Mouse (Mus musculus): ENCODE results near the gene Plpp7.

Plpp7 gene

DNA sequence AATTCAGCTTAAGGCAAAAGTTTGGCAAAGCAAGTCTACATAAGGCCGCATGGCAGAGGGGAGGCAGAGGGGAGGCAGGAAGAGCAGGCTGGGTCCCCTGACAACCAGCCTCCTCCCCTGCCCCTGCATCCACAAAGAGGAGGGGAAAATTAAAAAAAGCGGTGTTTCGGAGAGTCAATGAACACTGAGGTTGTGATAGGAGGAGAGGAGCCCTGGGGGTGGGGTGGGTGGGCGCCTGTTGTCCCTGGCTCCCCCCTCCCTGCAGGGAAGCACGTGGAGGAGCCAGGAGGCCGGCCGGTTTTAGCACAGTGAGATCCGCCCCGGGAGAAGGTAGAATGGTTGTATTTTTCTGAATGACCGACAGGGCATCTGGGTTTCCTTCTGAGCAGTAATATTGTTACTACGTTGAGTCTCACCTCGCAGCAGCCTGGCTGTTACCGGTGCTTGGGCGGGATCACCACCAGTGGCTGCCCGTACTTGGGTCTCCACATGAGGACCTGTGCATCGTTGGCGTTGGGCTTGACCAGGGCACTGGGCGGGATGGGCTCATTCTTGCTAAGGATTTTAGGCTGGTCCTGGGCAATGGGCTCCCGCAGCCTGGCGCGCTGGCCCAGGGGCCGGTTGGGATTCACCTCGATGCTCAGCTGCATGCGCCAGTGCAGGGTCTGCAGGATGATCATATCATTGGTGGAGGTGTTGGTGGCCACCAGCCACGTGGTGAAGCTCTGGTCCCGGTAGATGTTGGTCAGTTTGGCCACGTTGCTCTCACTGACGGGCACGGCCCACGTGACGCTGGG lies 26.3 kb upstream of the Plpp7 start:
- DNase-seq (ENCODE audit: extremely low read depth, insufficient read length, low spot score), result no peak

DNA sequence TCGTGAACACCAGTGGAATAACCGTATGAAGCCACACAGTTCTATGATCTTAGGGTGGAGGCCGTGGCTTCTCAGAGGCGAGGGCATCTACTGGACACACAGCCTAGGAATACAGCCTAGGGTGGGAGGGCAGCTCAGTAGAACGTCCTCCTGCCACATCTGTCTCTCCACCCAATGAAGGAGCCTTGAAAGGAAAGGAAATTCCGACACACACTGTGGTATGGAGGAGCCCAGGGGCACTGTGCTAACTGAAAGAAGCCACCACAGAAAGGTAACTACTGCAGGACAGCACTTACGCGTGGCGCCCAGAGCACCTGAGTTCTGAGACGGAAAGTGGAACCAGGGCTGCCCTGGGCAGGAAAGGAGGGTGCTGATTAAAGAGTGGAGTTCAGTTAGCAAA lies 24.6 kb upstream of the Plpp7 start:
- DNase-seq (ENCODE audit: extremely low read depth, insufficient read length, low spot score), result no peak

DNA sequence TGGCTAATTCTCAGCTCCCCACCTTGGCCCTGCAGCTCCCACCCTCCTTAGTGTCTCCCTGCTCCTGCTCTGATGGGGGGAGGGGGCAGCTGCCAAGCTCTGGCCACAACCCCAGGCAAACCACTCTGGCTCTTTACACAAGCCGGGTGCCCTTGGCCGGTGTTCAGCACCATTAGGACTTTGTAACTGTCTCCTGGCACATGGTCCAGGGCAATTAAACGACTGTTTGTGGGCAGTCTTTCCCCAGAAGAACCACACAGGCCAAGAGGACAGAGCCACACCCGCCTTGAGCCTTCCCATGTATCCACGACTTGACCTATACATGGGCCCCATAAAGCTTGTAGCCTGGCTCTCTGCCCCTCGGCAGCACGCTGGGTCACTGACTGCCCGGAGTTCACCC lies 20.9 kb upstream of the Plpp7 start:
- no peak for DNase-seq (ENCODE audit: extremely low read depth, insufficient read length, low spot score)

DNA sequence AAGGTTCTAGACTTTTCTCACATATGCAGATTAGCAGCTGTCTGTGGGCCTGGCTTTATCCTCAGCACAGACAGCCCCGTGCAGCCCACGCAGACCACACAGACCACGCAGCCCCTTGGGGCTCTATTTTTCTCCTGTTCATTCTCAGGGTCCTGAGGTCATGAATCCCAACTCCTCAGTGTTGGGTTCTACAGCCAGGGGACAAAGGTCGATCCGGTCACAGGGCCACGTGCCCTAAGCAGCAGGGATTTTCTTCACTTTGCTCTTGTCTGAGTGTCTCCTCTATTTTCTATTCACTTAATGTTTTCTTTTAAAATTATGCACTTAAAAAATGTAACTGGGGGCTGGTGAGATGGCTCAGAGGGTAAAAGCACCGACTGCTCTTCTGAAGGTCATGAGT lies 20.0 kb upstream of the Plpp7 start:
- DNase-seq (ENCODE audit: extremely low read depth, insufficient read length, low spot score), result no peak

DNA sequence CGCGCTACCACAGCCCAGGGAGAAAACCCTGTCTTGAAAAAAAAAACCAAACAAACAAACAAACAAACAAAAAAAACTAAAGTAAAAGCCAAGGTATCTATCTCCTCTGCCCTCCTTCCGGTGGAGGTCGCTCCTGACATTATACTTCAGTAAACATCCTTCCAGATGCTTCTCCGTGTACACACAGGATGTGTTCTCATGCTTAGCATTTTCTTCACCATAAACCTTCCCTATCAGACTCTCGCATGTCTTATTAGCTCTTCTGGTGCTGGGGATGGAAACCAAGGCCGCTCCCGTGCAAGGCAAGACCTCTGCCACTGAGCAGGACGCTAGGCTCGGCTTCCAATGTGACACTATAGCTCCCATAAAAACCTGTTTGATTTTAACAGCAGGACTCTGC lies 17.6 kb upstream of the Plpp7 start:
- no peak for DNase-seq (ENCODE audit: extremely low read depth, insufficient read length, low spot score)

DNA sequence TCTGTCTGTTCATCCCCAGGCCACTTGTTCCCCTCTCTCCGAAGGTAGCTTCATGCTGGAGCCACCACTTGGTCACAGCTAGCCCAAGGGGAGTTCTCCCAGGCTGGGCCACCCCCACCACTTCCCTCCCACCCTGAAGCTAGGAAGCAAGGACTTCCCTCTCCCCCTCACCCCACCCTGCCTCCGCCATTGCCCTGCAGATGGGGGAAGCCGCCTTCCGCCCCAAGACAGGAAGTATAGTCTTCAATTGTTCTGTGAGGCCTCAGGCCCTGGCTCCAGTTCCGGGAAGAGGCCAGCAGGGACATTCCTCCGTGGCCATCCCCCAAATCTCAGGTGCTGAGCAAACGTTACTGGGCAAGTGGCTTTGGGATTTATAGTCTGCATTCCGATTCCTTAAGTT lies 16.8 kb upstream of the Plpp7 start:
- DNase-seq (ENCODE audit: extremely low read depth, insufficient read length, low spot score), result no peak

DNA sequence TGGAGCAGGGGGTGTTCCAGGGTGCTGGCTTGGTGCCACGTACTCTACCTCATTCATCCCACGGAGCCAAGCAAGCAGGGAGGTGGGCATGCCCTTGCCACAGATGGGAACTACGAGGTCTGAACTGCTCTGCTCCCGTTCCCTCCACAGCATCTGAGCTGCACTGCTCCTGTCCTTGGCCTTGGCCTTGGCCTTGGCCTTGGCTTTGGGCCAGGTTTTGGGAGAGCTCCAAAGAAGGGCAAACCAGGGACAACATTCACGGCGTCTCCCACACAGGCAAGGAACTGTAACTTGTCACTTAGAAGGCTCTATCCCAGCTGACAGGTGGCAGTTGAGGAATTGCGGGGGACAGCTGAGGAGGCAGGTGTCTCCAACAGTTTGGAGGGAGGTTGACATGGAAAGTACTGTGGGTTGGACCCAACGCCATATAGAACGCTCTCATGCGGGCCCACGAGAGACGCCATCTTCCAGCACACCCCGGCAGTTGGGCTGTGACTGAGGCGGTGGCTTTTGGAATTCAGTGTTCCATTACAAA lies 16.1 kb upstream of the Plpp7 start:
- no peak for DNase-seq (ENCODE audit: extremely low read depth, insufficient read length, low spot score)

DNA sequence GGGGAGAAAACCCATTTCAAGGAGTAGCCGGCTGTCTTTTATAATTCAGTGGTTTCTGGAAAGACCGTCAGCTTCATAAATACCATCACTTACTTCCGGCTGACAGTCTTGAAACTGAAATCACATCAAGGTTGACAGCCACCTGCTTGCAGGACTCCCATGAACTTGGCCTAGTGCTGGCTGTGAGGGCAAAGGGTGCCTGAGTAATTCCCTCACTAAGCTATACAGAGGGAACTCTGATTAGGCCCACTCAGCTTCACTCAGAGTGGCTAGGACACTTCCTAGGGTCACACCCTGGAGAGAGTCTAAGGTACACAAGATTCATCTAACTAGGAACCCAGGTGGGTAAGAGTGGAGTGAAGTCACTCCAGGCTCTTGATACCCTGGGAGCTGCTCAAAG lies 14.6 kb upstream of the Plpp7 start:
- no peak for DNase-seq (ENCODE audit: extremely low read depth, insufficient read length, low spot score)

DNA sequence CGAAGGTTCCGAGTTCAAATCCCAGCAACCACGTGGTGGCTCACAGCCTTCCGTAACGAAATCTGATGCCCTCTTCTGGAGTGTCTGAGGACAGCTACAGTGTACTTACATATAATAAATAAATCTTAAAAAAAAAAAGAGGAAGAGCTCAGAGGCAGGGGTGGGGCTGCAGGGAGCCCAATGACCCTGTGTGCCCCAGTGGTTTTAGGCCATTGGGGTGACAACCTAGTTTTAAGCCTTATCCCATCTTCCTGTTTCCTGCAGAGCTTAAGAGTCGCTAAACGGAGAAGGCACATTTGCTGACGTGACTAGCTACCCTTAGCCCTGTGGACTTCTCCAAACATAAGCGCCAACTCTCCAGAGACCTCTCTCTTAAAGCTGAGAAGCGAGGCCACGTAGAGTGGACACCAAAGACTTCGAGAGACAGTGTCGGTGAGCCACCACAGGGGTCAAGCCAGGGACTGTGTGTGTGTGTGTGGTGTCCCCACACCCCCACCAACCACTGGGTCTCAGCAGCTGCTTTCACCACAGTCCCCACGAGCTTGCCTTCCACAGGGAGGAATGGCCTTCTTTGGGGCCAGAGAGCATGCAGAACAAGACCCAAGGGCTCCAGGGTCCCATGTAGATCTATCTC lies 13.9 kb upstream of the Plpp7 start:
- DNase-seq (ENCODE audit: extremely low read depth, insufficient read length, low spot score), result no peak

DNA sequence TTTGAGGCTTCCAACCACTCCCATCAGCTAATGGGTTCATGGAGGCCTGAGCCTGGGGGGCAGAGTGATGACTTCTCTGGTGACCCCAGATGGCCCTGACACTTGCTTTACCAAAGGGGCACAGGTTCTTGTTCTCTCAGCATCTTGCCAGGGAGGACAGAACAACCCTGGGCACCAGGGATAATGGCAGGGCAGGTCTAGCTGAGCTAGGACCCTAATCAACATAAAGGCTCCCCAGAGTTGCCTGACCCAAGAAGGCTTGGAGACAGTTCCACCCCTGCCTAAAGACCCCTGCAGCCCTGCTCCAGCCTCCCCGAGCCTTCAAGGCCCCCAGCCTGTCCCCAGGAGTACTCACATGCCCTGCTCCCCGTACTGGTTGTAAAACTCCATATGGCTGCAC lies 13.1 kb upstream of the Plpp7 start:
- DNase-seq (ENCODE audit: extremely low read depth, insufficient read length, low spot score), result no peak

DNA sequence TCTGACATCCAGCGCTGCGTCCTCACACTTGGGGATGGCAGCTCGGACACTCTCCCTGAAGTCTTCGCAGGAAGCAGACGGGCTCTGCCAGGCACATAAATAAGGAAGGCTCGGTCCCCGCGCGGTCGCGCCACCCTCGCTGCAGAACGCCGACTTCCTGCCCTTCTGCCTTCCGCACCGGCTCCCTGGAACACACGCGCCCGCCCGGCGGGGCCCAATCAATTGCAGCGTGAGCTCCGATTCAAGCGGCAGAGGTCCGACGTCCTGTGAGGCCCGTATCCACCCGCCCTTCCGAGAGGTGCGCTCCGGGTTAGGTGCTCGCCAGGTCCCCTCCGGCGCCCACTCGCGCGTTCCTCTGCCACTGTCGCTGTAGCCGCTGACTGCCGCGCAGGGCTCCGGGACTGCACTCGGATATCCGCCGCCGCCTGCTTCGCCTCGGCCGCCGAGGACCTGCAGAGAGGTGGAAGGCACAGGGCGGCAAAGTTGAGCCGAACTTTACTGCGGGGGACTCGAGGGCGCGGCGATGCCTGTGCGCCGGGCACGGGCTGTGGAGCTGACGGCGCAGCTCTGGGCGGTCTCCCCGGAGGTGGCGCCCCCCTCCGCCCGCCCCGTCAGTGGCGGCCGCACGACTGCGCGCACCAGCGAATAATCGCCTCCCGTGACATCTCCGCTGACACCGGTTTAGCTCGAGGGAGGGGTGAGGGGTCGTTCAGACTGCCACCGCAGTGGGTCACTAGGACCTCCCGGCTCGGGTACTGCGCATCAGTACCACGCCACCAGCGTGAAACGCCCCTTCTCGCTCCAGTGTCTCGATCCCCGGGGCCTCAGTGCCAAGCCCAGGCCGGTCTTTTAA lies 11.9 kb upstream of the Plpp7 start:
- no peak for DNase-seq (ENCODE audit: extremely low read depth, insufficient read length, low spot score)

DNA sequence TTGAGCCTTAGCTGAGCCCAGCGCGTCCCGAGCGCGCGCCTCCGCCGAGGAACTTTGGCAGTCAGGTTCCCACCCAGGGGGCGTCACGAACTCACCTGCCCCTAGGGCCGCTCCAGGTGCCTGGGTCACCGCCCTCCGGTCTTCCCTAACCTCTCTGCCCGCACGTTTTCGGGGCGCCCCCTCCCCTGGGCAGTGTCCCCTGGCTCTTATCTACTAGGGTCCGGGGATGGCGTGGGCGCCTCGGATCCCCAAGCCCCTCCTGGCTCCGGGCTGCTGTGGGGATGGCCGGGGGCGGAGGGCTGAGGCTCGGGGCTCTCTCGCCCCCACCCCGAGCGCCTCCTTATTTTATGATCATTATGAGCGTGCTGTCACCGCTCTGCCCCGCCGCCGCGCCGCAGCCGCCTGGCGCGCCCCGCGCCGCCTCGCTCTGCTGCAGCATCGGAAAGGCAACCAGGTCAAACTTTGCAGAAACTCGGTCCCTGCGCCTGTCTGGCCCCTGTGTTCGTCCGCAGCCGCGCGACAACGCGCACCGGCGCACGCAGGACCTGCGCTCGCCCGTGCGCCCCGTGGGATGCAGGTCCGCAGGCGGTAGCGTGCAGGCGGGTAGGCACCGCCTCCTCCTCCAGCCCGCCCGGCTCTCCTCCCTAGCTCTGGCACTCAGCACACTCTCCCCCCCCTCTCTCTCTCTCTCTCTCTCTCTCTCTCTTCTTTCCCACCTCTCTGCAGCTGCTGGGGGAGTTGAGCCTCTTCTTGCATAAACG lies 11.0 kb upstream of the Plpp7 start, which contains the start of gene Fam78a:
Fam78a (minus strand) TSS at position 747 of the 761 bp plus-strand sequence.
- DNase-seq (ENCODE audit: extremely low read depth, insufficient read length, low spot score), result no peak

DNA sequence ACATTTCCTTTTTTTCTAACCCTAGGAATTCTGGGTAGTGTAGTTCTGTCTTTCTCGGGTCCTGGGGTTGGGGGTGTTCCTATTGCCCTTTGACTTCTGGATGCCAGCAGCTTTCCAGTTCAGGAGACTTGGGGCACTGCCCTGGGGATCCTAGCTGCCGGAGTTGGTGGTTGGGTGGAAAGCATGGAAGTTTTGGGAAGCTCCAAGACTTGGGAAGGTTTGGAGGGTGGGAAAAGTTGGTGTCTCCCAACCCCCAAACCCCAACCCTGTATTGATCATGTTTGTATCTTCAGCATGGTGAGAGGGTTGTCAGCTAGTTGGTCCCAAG lies 10.5 kb upstream of the Plpp7 start:
- DNase-seq (ENCODE audit: extremely low read depth, insufficient read length, low spot score), result no peak

DNA sequence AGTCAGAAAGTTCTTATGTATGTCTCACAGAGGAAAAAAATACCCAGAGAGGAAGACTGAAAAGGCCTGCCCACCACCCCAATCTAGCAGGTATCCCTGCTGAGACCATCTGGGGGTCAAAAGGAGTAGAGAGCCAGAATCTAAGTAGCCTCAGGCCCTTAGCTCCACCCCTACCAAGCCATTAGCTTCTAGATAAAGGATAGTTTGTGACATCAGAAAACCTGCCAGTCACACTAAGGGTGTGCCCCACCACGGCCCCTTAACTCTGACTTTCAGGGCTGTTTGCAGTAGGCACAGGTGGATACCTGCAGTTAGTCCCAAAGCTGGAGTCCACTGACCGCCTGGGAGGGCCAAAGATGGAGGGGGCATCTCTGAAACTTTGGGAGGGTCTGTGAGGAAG lies 10.1 kb upstream of the Plpp7 start:
- no peak for DNase-seq (ENCODE audit: extremely low read depth, insufficient read length, low spot score)

DNA sequence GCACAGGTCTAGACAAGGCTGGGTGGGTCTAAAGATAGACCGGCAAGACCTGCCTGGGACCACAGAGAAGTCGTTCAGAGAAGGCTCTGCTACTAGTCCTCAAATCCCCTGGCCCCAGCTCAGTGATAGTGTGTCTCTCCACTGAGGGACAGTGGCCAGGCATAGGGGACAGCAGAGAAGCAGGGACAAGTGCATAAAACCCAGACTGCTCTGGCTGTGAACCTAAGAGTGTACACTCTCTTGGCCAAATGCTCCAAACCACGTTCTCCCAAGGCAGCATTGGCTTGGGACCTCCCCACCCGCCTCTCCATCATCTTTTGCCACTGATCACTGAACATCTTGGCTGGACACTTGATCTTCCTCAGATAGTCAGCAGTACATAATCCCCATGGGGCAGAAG lies 7.7 kb upstream of the Plpp7 start:
- no peak for DNase-seq (ENCODE audit: extremely low read depth, insufficient read length, low spot score)

DNA sequence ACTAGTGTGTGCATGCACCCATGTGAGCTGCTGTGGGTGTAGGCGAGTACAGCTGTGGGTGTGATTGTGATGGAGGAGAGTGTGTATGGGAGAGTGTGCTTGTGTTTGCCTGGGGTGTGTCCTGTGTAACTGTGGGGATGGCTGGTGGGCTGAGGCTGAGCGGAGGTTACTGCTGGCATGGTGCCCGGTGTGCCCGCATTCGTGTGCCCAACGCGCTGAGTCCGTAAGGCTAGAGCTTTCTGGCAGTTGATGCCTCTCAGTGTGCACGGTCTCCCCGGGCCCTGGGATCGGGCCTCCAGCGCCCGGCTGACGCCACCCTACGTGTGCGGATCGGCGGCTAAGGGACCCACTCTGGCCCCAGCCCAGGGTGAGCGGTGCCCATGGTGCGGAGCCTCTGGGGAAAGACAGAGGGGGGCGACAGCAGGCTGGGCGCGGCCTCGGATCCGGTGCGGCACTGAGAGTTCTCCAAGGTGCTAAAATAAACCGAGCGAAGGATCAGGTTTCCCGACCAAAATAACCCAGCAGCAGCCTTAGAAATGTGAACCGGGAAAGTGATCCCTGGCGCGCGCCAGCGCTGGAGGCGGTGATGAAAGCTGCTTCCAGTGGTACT lies 6.9 kb upstream of the Plpp7 start:
- DNase-seq (ENCODE audit: extremely low read depth, insufficient read length, low spot score), result no peak

DNA sequence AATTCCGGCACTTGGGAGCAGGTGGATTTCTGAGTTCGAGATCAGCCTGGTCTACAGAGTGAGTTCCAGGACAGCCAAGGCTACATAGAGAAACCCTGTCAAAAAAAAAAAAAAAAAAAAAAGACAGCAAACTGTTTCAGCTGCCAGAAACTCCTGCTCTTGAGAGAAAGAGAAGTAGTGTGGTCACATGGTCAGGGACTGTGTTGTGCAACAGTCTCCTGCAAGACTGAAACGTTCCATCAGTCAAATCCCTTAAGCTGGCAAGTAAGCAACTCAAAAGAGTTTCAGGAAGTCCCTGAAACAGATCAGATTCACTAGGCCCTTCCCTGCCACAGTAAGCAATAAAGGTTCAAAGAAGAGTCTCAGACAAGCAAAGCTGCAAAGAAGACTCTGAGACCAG lies 5.7 kb upstream of the Plpp7 start:
- DNase-seq (ENCODE audit: extremely low read depth, insufficient read length, low spot score), result no peak

DNA sequence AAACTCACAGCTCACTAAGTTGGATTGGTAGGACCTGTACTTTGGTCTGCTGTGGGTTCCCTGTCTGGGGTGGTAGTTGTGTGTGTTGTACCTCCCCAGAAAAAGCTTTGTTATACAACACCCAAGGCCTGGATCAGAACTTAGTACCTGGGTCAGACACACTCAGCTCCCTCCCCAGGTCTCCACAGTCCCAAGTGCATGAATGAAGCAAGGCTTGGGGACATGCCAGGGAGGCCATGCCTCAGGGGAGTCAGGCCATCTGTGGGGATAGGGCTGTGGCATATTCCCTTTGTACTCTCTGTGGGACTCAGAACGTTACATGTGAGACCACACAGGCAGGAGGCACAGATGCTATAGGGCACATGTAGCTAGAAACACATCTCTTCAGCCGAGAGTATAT lies 5.2 kb upstream of the Plpp7 start:
- DNase-seq (ENCODE audit: extremely low read depth, insufficient read length, low spot score), result no peak

DNA sequence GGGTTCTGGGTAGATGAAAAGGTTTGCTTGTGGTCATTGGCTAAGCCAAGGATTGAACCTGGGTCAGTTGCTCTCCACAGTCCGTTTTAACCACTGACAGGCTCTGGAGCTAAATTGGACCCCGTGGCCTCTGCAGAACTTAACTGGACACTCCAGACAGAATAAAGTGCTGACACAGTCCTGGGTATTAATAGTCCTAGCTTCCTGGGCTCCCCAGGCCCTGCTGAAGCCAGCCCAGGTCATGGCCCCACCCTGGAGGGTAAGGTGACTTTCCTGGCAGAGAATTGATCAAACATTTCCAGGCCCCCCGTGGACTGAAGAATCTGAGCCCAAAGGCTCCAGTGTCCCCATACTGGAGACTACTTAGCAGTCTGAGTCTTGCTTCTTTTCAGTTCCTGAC lies 3.4 kb upstream of the Plpp7 start:
- no peak for DNase-seq (ENCODE audit: extremely low read depth, insufficient read length, low spot score)

DNA sequence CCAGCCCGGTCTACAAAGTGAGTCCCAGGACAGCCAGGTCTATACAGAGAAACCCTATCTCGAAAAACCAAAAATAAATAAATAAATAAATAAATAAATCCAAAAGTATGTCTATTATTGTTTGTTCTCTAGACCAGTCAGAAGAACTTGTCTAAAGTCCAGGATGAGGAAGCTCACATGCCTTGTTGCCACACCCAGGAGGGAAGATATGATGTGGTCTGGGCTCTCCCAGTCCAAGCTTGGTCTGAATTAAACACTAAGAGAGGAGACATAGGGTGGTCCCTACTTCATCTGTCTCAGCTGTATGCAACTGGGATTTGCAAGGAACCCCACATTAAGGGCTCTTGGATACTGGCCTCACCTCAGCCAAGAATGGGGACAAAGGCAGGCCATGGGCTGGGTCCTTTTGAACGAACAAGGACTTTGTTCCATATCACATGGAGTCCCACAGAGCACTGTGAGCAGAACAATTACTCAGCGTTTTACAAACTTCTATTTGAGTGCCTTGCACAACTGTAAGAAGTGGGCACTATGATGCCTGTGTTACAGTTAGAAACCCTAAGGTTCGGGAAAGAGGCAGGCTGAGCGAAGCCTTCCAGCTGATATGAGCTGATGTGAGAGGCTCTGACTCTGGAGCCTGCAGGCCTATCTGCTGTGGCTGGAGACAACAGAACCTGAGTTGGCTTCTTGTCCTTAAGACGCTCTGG lies 1.2 kb upstream of the Plpp7 start:
- DNase-seq (ENCODE audit: extremely low read depth, insufficient read length, low spot score), result no peak
